In genomic region chr2:29052943-29053454, GRCm38 (mm10) we compare ENCODE assay signal across 9 mouse cellular contexts. TPM values are rescaled to one million over a fixed set of nuclear protein-coding genes. Genes with fewer than 3 reads are reported as not detected.
A peak's percentile ranks its signal among the peaks of the same experiment; 100 is the strongest.
DNase-seq lines count a peak whose midpoint lies in the region; ATAC-seq lines count a peak whose summit lies in the region.
"Had no signal": no experiment of that assay in that cellular context is flagged by ENCODE, and none has a peak within 500 bp of the region (broad histone marks: within the 10 kb centered on the region; RNA-seq: fewer than 3 reads in every experiment).

No protein-coding gene starts in this region.

- no peak overlapping the region for H3K27ac ChIP-seq in forebrain, embryonic 11.5 days (ENCODE audit: low read depth, low read length)
- no peak overlapping the region for H3K27ac ChIP-seq in forebrain, embryonic 16.5 days (ENCODE audit: low read length)
- H3K27ac ChIP-seq: limb, embryonic 12.5 days had no signal

- peak; percentile 44; the same call in 1 of the 2 replicates for ATAC-seq in forebrain, embryonic 11.5 days (replicated peaks; ENCODE audit: low FRiP score)
- ATAC-seq in forebrain, embryonic 16.5 days, result no peak
- ATAC-seq in megakaryocyte progenitor cell, adult 5-6 weeks (replicated peaks; ENCODE audit: poor library complexity), result peak; percentile 60

- DNase-seq in forebrain, embryonic 11.5 days (ENCODE audit: low spot score), result peak; percentile 78
- DNase-seq in ZHBTc4 (ENCODE audit: low read depth, low spot score), result peak; percentile 75
- peak; percentile 82 for DNase-seq in embryo, embryonic 10.5 days (ENCODE audit: low spot score)
- DNase-seq in heart, postnatal 4 days, result peak; percentile 72
- DNase-seq in layer of hippocampus, postnatal 14 days (ENCODE audit: low spot score in 2 of 2), result peak; percentile 51 to 57
- peak; percentile 35 to 66 for DNase-seq in right cerebral cortex, postnatal 10 days (ENCODE audit: low spot score in 2 of 2)

- H3K9me3 ChIP-seq in forebrain, embryonic 11.5 days (ENCODE audit: control insufficient read depth, low read length), result no peaks in the 10 kb centered on the region
- H3K9me3 ChIP-seq in forebrain, embryonic 16.5 days (ENCODE audit: control insufficient read depth, low read length), result no peaks in the 10 kb centered on the region
- H3K9me3 ChIP-seq: limb, embryonic 12.5 days had no signal

- 34% methylated on average over 4 of the region's 4 CpGs for WGBS in forebrain, embryonic 11.5 days
- WGBS in forebrain, embryonic 16.5 days, result 25% methylated on average over 4 of the region's 4 CpGs

- peaks cover 7% of the 10 kb centered on the region for H3K4me1 ChIP-seq in forebrain, embryonic 11.5 days (replicated peaks; ENCODE audit: control insufficient read depth, insufficient read depth, low read length)
- H3K4me1 ChIP-seq in forebrain, embryonic 16.5 days (replicated peaks; ENCODE audit: control insufficient read depth, insufficient read depth, low read length), result peaks cover 13% of the 10 kb centered on the region

- H3K4me3 ChIP-seq in forebrain, embryonic 11.5 days (ENCODE audit: low read depth, low read length), result no peak overlapping the region
- no peak overlapping the region for H3K4me3 ChIP-seq in forebrain, embryonic 16.5 days (replicated peaks; ENCODE audit: low read length)
- H3K4me3 ChIP-seq: limb, embryonic 12.5 days had no signal

- no peaks in the 10 kb centered on the region for H3K36me3 ChIP-seq in forebrain, embryonic 11.5 days (ENCODE audit: control insufficient read depth, insufficient read depth, low read length)
- no peaks in the 10 kb centered on the region for H3K36me3 ChIP-seq in forebrain, embryonic 16.5 days (ENCODE audit: control insufficient read depth, insufficient read depth)
- H3K36me3 ChIP-seq: limb, embryonic 12.5 days had no signal

- no peak overlapping the region for H3K4me2 ChIP-seq in forebrain, embryonic 11.5 days (ENCODE audit: low read depth, low read length, severe bottlenecking)
- H3K4me2 ChIP-seq in forebrain, embryonic 16.5 days (ENCODE audit: low read length), result no peak overlapping the region
- H3K4me2 ChIP-seq: limb, embryonic 12.5 days had no signal

- H3K27me3 ChIP-seq in forebrain, embryonic 11.5 days (ENCODE audit: control insufficient read depth, insufficient read depth, low read length), result peaks cover 30% of the 10 kb centered on the region
- peaks cover 52% of the 10 kb centered on the region for H3K27me3 ChIP-seq in forebrain, embryonic 16.5 days (replicated peaks; ENCODE audit: control insufficient read depth, insufficient read depth, low read length)

- no peak overlapping the region for H3K9ac ChIP-seq in forebrain, embryonic 11.5 days (ENCODE audit: low read length)
- H3K9ac ChIP-seq in forebrain, embryonic 16.5 days (replicated peaks; ENCODE audit: low read depth, low read length), result no peak overlapping the region
- H3K9ac ChIP-seq: limb, embryonic 12.5 days had no signal

RNA-seq across cellular contexts. Expression of gene Cfap77, which starts 1.9 kb away (rescaled TPM):
- 0.55 and 0.75 TPM in 2 replicates for polyA plus RNA-seq in forebrain, embryonic 11.5 days (2014; fragmentation: Nextera tagmentation; extraction: Ambion mirVana)
- 0.20 TPM in 1 of 2 replicates, not detected in the other for polyA plus RNA-seq in forebrain, embryonic 16.5 days (2015; fragmentation: Nextera tagmentation; extraction: Ambion mirVana)
- total RNA-seq in heart, postnatal 4 days (2021), result under 1 TPM in 1 of 2 experiments, not detected in 1; 0.27 TPM
- 1 to 10 TPM in 1 of 2 experiments, under 1 TPM in 1; 0.69 to 1.2 TPM for total RNA-seq in layer of hippocampus, postnatal 14 days (2021)
- 0.17 TPM in 1 of 2 replicates, not detected in the other for total RNA-seq in megakaryocyte progenitor cell, adult 5-6 weeks (2015)
- total RNA-seq in megakaryocyte progenitor cell, adult 5-6 weeks (2017), result not detected in 2 replicates

RNA-seq across cellular contexts. Expression of gene Ttf1, which starts 7.1 kb away (rescaled TPM):
- polyA plus RNA-seq in forebrain, embryonic 11.5 days (2014; fragmentation: Nextera tagmentation; extraction: Ambion mirVana), result 13.6 and 14.7 TPM in 2 replicates
- 9.6 and 9.8 TPM in 2 replicates for polyA plus RNA-seq in forebrain, embryonic 16.5 days (2015; fragmentation: Nextera tagmentation; extraction: Ambion mirVana)
- 1 to 10 TPM; 6.1 to 6.3 TPM for total RNA-seq in heart, postnatal 4 days (2021)
- 10 to 100 TPM; 11.2 to 12.5 TPM for total RNA-seq in layer of hippocampus, postnatal 14 days (2021)
- total RNA-seq in megakaryocyte progenitor cell, adult 5-6 weeks (2015), result 13.0 and 14.9 TPM in 2 replicates
- 17.8 and 18.9 TPM in 2 replicates for total RNA-seq in megakaryocyte progenitor cell, adult 5-6 weeks (2017)
